Mouse (Mus musculus) C2C12 (cell line): Measurements from ENCODE around the gene Papln.

Source experiments
- CEBPB ChIP-seq: IDR thresholded peaks from one replicate; pipeline ENCODE4 v1.6.1; 2011; ENCODE audit warnings: low read depth, mild to moderate bottlenecking, control low read depth, moderate library complexity
- CTCF ChIP-seq: IDR thresholded peaks from one replicate; pipeline ENCODE4 v1.5.1; 2011; ENCODE audit not compliant: control insufficient read depth, insufficient read depth, insufficient read length
- MAX ChIP-seq: IDR thresholded peaks from one replicate; pipeline ENCODE4 v1.6.1; 2011; ENCODE audit warnings: mild to moderate bottlenecking, control low read depth
- MYOD1 ChIP-seq: IDR thresholded peaks from one replicate; pipeline ENCODE4 v1.6.1; 2011; ENCODE audit warnings: low read depth; ENCODE audit not compliant: control insufficient read depth, insufficient read length
- MYOG ChIP-seq: IDR thresholded peaks from one replicate; pipeline ENCODE4 v1.6.1; 2011; ENCODE audit not compliant: control insufficient read depth, insufficient read length; ENCODE audit errors: extremely low read depth
- USF1 ChIP-seq: IDR thresholded peaks from one replicate; pipeline ENCODE4 v1.6.1; 2011; ENCODE audit warnings: low read depth, mild to moderate bottlenecking, control low read depth, moderate library complexity

DNA sequence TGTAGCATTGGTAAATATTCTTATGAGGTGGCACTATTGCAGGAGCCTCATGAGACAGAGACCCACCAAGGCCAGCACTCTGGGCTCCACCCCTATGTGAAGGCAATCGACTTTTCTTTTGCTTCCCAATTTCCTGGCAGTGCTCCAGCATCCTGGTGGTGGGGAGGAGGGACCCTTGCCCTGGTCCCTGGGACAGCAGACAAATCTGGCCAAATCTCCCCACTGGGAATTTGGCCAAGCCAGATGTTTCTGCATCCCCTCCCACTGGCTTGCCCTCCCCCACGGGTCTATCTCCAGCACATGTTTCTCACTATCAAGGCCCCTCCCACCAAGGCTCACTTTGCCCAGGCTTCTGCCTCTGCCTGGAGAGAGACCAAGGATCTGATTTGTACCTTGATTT is 10.9 kb upstream of the Papln start:
- TF ChIP-seq CTCF (no peak), CEBPB (no peak), MYOD1 (no peak), USF1 (no peak), MAX (no peak), MYOG (no peak)
